Comparison of ENCODE assay signal across 12 mouse cellular contexts in genomic region chrX:71798883-71799282, GRCm38 (mm10). TPM values are rescaled to one million over a fixed set of nuclear protein-coding genes. Genes with fewer than 3 reads are reported as not detected.
DNase-seq lines count a peak whose midpoint lies in the region; ATAC-seq and TF ChIP-seq lines count a peak whose summit lies in the region.
"Had no signal": no experiment of that assay in that cellular context is flagged by ENCODE, and none has a peak within 500 bp of the region (broad histone marks: within the 10 kb centered on the region; RNA-seq: fewer than 3 reads in every experiment).

No protein-coding gene starts in this region.

- DNase-seq in embryonic facial prominence, embryonic 14.5 days (ENCODE audit: low spot score): peak; percentile 2
- DNase-seq in embryonic facial prominence, embryonic 10.5 days (ENCODE audit: low spot score): no peak
- DNase-seq in kidney, adult 9 months: peak; percentile 1
- no peak for DNase-seq in kidney, adult 11 months
- DNase-seq in midbrain, postnatal 0 days (ENCODE audit: low spot score): no peak
- DNase-seq in midbrain, embryonic 10.5 days (ENCODE audit: low spot score): no peak
- no peak for DNase-seq in retina, postnatal 1 day
- DNase-seq: liver, embryonic 13.5 days; right cerebral cortex, postnatal 14 days had no signal

- H3K36me3 ChIP-seq in embryonic facial prominence, embryonic 14.5 days (ENCODE audit: control insufficient read depth, insufficient read depth, low read length): no peaks in the 10 kb centered on the region
- H3K36me3 ChIP-seq in embryonic facial prominence, embryonic 10.5 days (replicated peaks): no peaks in the 10 kb centered on the region
- no peaks in the 10 kb centered on the region for H3K36me3 ChIP-seq in midbrain, postnatal 0 days (ENCODE audit: insufficient read depth, low read length)
- no peaks in the 10 kb centered on the region for H3K36me3 ChIP-seq in midbrain, embryonic 10.5 days
- H3K36me3 ChIP-seq: liver, embryonic 13.5 days; midbrain, embryonic 15.5 days; neural tube, embryonic 15.5 days had no signal

- ATAC-seq in embryonic facial prominence, embryonic 14.5 days (ENCODE audit: low read depth): no peak
- ATAC-seq in midbrain, postnatal 0 days (ENCODE audit: low FRiP score): no peak
- no peak for ATAC-seq in megakaryocyte-erythroid progenitor cell, adult 5-6 weeks (replicated peaks; ENCODE audit: low FRiP score, low TSS enrichment, poor library complexity, severe bottlenecking)
- ATAC-seq: midbrain, embryonic 15.5 days had no signal

- no peaks in the 10 kb centered on the region for H3K4me1 ChIP-seq in embryonic facial prominence, embryonic 14.5 days (ENCODE audit: control insufficient read depth, insufficient read depth, low read length)
- H3K4me1 ChIP-seq in embryonic facial prominence, embryonic 10.5 days: no peaks in the 10 kb centered on the region
- H3K4me1 ChIP-seq in midbrain, postnatal 0 days (ENCODE audit: insufficient read depth, low read length): no peaks in the 10 kb centered on the region
- 0 out of 2 replicates have a peak, but pooled peaks cover 3% of the 10 kb centered on the region for H3K4me1 ChIP-seq in midbrain, embryonic 10.5 days
- H3K4me1 ChIP-seq: liver, embryonic 13.5 days; midbrain, embryonic 15.5 days; neural tube, embryonic 15.5 days had no signal

- peaks cover 6% of the 10 kb centered on the region; the same call in 1 of the 2 replicates for H3K27me3 ChIP-seq in embryonic facial prominence, embryonic 14.5 days (replicated peaks; ENCODE audit: control insufficient read depth, insufficient read depth, low read length)
- peaks cover 18% of the 10 kb centered on the region; the same call in 1 of the 2 replicates for H3K27me3 ChIP-seq in embryonic facial prominence, embryonic 10.5 days (replicated peaks; ENCODE audit: low read depth, poor library complexity, severe bottlenecking)
- no peaks in the 10 kb centered on the region for H3K27me3 ChIP-seq in midbrain, postnatal 0 days (ENCODE audit: insufficient read depth, low read length)
- H3K27me3 ChIP-seq in midbrain, embryonic 10.5 days (ENCODE audit: low read depth, poor library complexity, severe bottlenecking): no peaks in the 10 kb centered on the region; the same call in 1 of the 2 replicates
- H3K27me3 ChIP-seq: midbrain, embryonic 15.5 days; neural tube, embryonic 15.5 days had no signal

- H3K9me3 ChIP-seq in embryonic facial prominence, embryonic 14.5 days (ENCODE audit: control insufficient read depth, low read length): no peaks in the 10 kb centered on the region
- H3K9me3 ChIP-seq in embryonic facial prominence, embryonic 10.5 days: no peaks in the 10 kb centered on the region
- H3K9me3 ChIP-seq in midbrain, postnatal 0 days (ENCODE audit: low read length): no peaks in the 10 kb centered on the region
- H3K9me3 ChIP-seq in midbrain, embryonic 10.5 days (replicated peaks): no peaks in the 10 kb centered on the region
- H3K9me3 ChIP-seq: liver, embryonic 13.5 days; midbrain, embryonic 15.5 days; neural tube, embryonic 15.5 days had no signal

- H3K4me3 ChIP-seq in embryonic facial prominence, embryonic 14.5 days (ENCODE audit: low read depth, low read length): no peak overlapping the region
- no peak overlapping the region for H3K4me3 ChIP-seq in embryonic facial prominence, embryonic 10.5 days
- H3K4me3 ChIP-seq in midbrain, postnatal 0 days (ENCODE audit: low read depth, low read length): no peak overlapping the region
- no peak overlapping the region for H3K4me3 ChIP-seq in midbrain, embryonic 10.5 days
- H3K4me3 ChIP-seq: liver, embryonic 13.5 days; midbrain, embryonic 15.5 days; neural tube, embryonic 15.5 days had no signal

- H3K27ac ChIP-seq in embryonic facial prominence, embryonic 14.5 days (replicated peaks; ENCODE audit: low read depth, low read length): no peak overlapping the region
- no peak overlapping the region for H3K27ac ChIP-seq in embryonic facial prominence, embryonic 10.5 days (replicated peaks)
- H3K27ac ChIP-seq in midbrain, postnatal 0 days (ENCODE audit: low read depth, low read length): no peak overlapping the region
- no peak overlapping the region for H3K27ac ChIP-seq in midbrain, embryonic 10.5 days (replicated peaks)
- H3K27ac ChIP-seq: liver, embryonic 13.5 days; midbrain, embryonic 15.5 days; neural tube, embryonic 15.5 days had no signal

- 61% methylated on average over 5 of the region's 5 CpGs for WGBS in embryonic facial prominence, embryonic 14.5 days
- WGBS in embryonic facial prominence, embryonic 10.5 days: 69% methylated on average over 5 of the region's 5 CpGs
- 65% methylated on average over 5 of the region's 5 CpGs for WGBS in midbrain, postnatal 0 days
- 65% methylated on average over 5 of the region's 5 CpGs for WGBS in midbrain, embryonic 10.5 days

- no peak overlapping the region for H3K9ac ChIP-seq in embryonic facial prominence, embryonic 14.5 days (ENCODE audit: low read depth, low read length)
- no peak overlapping the region for H3K9ac ChIP-seq in midbrain, postnatal 0 days (replicated peaks; ENCODE audit: low read length, poor library complexity, severe bottlenecking)
- H3K9ac ChIP-seq: liver, embryonic 13.5 days; midbrain, embryonic 15.5 days; neural tube, embryonic 15.5 days had no signal

- no peak overlapping the region for H3K4me2 ChIP-seq in embryonic facial prominence, embryonic 14.5 days (ENCODE audit: low read depth, low read length)
- no peak overlapping the region for H3K4me2 ChIP-seq in midbrain, postnatal 0 days (ENCODE audit: low read depth, low read length, poor library complexity, severe bottlenecking)
- H3K4me2 ChIP-seq: liver, embryonic 13.5 days; midbrain, embryonic 15.5 days; neural tube, embryonic 15.5 days had no signal

- peak; percentile 19; the same call in 1 of the 2 replicates for TF ChIP-seq CTCF in midbrain, postnatal 0 days (IDR thresholded peaks at IDR 0.05)

RNA-seq across cellular contexts. Expression of gene Vma21, which starts 16.8 kb away (rescaled TPM):
- polyA plus RNA-seq in embryonic facial prominence, embryonic 14.5 days (2014; fragmentation: Nextera tagmentation; extraction: Ambion mirVana): 61.1 and 66.3 TPM in 2 replicates
- 43.3 and 44.9 TPM in 2 replicates for polyA plus RNA-seq in embryonic facial prominence, embryonic 10.5 days (2016; fragmentation: Nextera tagmentation; extraction: Ambion mirVana)
- 22.1 and 28.4 TPM in 2 replicates for total RNA-seq in midbrain, postnatal 0 days (2014; rRNA removed)
- 71.1 and 72.2 TPM in 2 replicates for polyA plus RNA-seq in midbrain, postnatal 0 days (2015; fragmentation: Nextera tagmentation; extraction: Ambion mirVana)
- 44.3 and 49.2 TPM in 2 replicates for polyA plus RNA-seq in midbrain, embryonic 10.5 days (2016; fragmentation: Nextera tagmentation; extraction: Ambion mirVana)
- total RNA-seq in megakaryocyte-erythroid progenitor cell, adult 5-6 weeks (2014; fragmentation: Nextera tagmentation): 20.4 and 27.3 TPM in 2 replicates
- 13.5 and 17.6 TPM in 2 replicates for total RNA-seq in megakaryocyte-erythroid progenitor cell, adult 5-6 weeks (2017)

Comparison
In these comparisons a context has a peak if more than half of its experiments do, and no peak if none do; other contexts are left out.
1. DNase-seq: peak in embryonic facial prominence, embryonic 14.5 days (single experiment) and kidney, adult 9 months (single experiment); none in embryonic facial prominence, embryonic 10.5 days (single experiment), kidney, adult 11 months (single experiment), midbrain, postnatal 0 days (single experiment), midbrain, embryonic 10.5 days (single experiment) and retina, postnatal 1 day (single experiment).